Comparison of ENCODE assay signal across 28 mouse cellular contexts in the genomic region with DNA sequence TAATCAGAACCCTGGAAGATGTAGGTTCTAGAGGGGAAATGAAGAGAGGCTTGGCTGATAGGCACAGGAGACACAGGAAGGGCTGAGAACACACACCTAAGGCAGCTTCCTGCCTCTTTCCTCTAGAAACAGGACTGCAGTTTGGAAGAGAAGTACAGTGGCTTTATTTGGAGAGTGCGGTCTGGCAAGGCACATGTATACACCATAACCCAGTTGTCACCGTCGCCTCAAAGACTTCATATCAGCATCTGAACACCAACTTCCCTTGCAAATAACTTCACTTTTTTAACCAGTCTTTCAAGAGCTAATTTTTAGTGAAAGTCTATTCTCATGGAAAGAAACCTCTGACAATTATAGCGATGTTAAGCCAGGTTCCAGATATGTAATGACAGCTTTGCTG.
DNase-seq lines count a peak whose midpoint lies in the region; ATAC-seq and TF ChIP-seq lines count a peak whose summit lies in the region.
"Had no signal": no experiment of that assay in that cellular context is flagged by ENCODE, and none has a peak within 500 bp of the region (broad histone marks: within the 10 kb centered on the region; RNA-seq: fewer than 3 reads in every experiment).

No protein-coding gene starts in this region.

- no peak overlapping the region for H3K4me3 ChIP-seq in forebrain, embryonic 10.5 days
- H3K4me3 ChIP-seq in forebrain, embryonic 14.5 days (ENCODE audit: low read depth, low read length): no peak overlapping the region
- H3K4me3 ChIP-seq in lung, embryonic 14.5 days (ENCODE audit: low read depth, low read length): no peak overlapping the region
- no peak overlapping the region for H3K4me3 ChIP-seq in lung, adult 2 months (replicated peaks; ENCODE audit: extremely low read depth, low read depth, low read length)
- no peak overlapping the region for H3K4me3 ChIP-seq in MEL (ENCODE audit: control insufficient read depth in 1 of 2, insufficient read depth in 1 of 2, low read depth in 2 of 2, low read length in 2 of 2)
- H3K4me3 ChIP-seq: embryonic facial prominence, embryonic 13.5 days; embryonic facial prominence, embryonic 15.5 days; forebrain, embryonic 12.5 days; forebrain, embryonic 15.5 days had no signal

- no peak for ATAC-seq in forebrain, embryonic 14.5 days
- ATAC-seq in lung, embryonic 14.5 days (ENCODE audit: insufficient read depth): no peak
- peak; percentile 50 for ATAC-seq in common myeloid progenitor, adult 5-6 weeks (replicated peaks; ENCODE audit: low read depth, poor library complexity, severe bottlenecking)
- no peak for ATAC-seq in erythroblast, adult 5-6 weeks (replicated peaks; ENCODE audit: low FRiP score, poor library complexity, severe bottlenecking)
- ATAC-seq: activated CD4-positive, CD25-positive, alpha-beta regulatory T cell, adult 4 months; CD4-positive, CD25-positive, alpha-beta regulatory T cell, adult 4 months; forebrain, embryonic 15.5 days; forebrain, postnatal 0 days; Patski had no signal

- peak; percentile 11 to 43; a peak in 2 of 4 replicates for TF ChIP-seq EP300 in MEL (IDR thresholded peaks at IDR 0.05; ENCODE audit: low read depth in 1 of 2, low read length in 2 of 2)

- no peaks in the 10 kb centered on the region for H3K36me3 ChIP-seq in forebrain, embryonic 10.5 days (replicated peaks)
- no peaks in the 10 kb centered on the region for H3K36me3 ChIP-seq in forebrain, embryonic 14.5 days (ENCODE audit: control insufficient read depth, insufficient read depth, low read length)
- no peaks in the 10 kb centered on the region for H3K36me3 ChIP-seq in lung, embryonic 14.5 days (ENCODE audit: insufficient read depth)
- peaks cover 0 to 17% of the 10 kb centered on the region in 2 experiments; a peak in 2 of 4 replicates for H3K36me3 ChIP-seq in MEL (ENCODE audit: control insufficient read depth in 1 of 2, insufficient read depth in 2 of 2, low read length in 2 of 2)
- H3K36me3 ChIP-seq: embryonic facial prominence, embryonic 13.5 days; embryonic facial prominence, embryonic 15.5 days; forebrain, embryonic 12.5 days; forebrain, embryonic 15.5 days had no signal

- peaks cover 75% of the 10 kb centered on the region for H3K4me1 ChIP-seq in forebrain, embryonic 10.5 days
- H3K4me1 ChIP-seq in forebrain, embryonic 14.5 days (ENCODE audit: control insufficient read depth, insufficient read depth, low read length): peaks cover 43% of the 10 kb centered on the region
- H3K4me1 ChIP-seq in lung, embryonic 14.5 days (ENCODE audit: insufficient read depth): no peaks in the 10 kb centered on the region; the same call in 1 of the 2 replicates
- peaks cover 11% of the 10 kb centered on the region for H3K4me1 ChIP-seq in lung, adult 2 months (ENCODE audit: control insufficient read depth, insufficient read depth, low read length)
- H3K4me1 ChIP-seq in MEL (ENCODE audit: control insufficient read depth in 1 of 2, insufficient read depth in 2 of 2, low read length in 2 of 2): peaks cover 10 to 22% of the 10 kb centered on the region in 2 experiments

- no peak for TF ChIP-seq POLR2A in lung, adult 2 months (IDR thresholded peaks at IDR 0.05; ENCODE audit: borderline replicate concordance, extremely low read depth, low read depth, low read length)
- no peak for TF ChIP-seq POLR2A in MEL (IDR thresholded peaks at IDR 0.05; ENCODE audit: control insufficient read depth in 1 of 2, insufficient read depth in 1 of 2, low read depth in 1 of 2, low read length in 2 of 2, poor library complexity in 1 of 2)

- no peaks in the 10 kb centered on the region for H3K9me3 ChIP-seq in forebrain, embryonic 10.5 days
- H3K9me3 ChIP-seq in forebrain, embryonic 14.5 days (replicated peaks; ENCODE audit: control insufficient read depth, low read length): no peaks in the 10 kb centered on the region
- H3K9me3 ChIP-seq in lung, embryonic 14.5 days (ENCODE audit: low read depth, low read length): no peaks in the 10 kb centered on the region
- H3K9me3 ChIP-seq in MEL (replicated peaks; ENCODE audit: insufficient read depth, low read length): no peaks in the 10 kb centered on the region
- H3K9me3 ChIP-seq: embryonic facial prominence, embryonic 13.5 days; embryonic facial prominence, embryonic 15.5 days; forebrain, embryonic 12.5 days; forebrain, embryonic 15.5 days; G1E had no signal

- H3K27me3 ChIP-seq in forebrain, embryonic 10.5 days (ENCODE audit: poor library complexity, severe bottlenecking): no peaks in the 10 kb centered on the region
- H3K27me3 ChIP-seq in forebrain, embryonic 14.5 days (replicated peaks; ENCODE audit: control insufficient read depth, insufficient read depth, low read length): no peaks in the 10 kb centered on the region
- H3K27me3 ChIP-seq in lung, embryonic 14.5 days (ENCODE audit: insufficient read depth, low read length): no peaks in the 10 kb centered on the region
- H3K27me3 ChIP-seq in MEL (ENCODE audit: control insufficient read depth in 1 of 2, insufficient read depth in 2 of 2, low read length in 2 of 2): no peaks in the 10 kb centered on the region
- H3K27me3 ChIP-seq: CH12.LX; embryonic facial prominence, embryonic 13.5 days; embryonic facial prominence, embryonic 15.5 days; forebrain, embryonic 12.5 days; forebrain, embryonic 15.5 days; Patski had no signal

- no peaks in the 10 kb centered on the region for H3K79me2 ChIP-seq in MEL (ENCODE audit: control insufficient read depth, insufficient read depth, low read length, poor library complexity)

- TF ChIP-seq RAD21 in MEL (IDR thresholded peaks at IDR 0.05; ENCODE audit: low read depth, low read length): no peak

- no peak overlapping the region for H3K9ac ChIP-seq in forebrain, embryonic 14.5 days (ENCODE audit: low read length)
- no peak overlapping the region for H3K9ac ChIP-seq in lung, embryonic 14.5 days
- no peak overlapping the region for H3K9ac ChIP-seq in MEL (ENCODE audit: control insufficient read depth, low read depth, low read length, poor library complexity, severe bottlenecking)
- H3K9ac ChIP-seq: embryonic facial prominence, embryonic 13.5 days; embryonic facial prominence, embryonic 15.5 days; forebrain, embryonic 12.5 days; forebrain, embryonic 15.5 days; forebrain, postnatal 0 days had no signal

- 0 out of 2 replicates have a peak overlapping the region, but pooled peaks have one; percentile 32 for H3K27ac ChIP-seq in forebrain, embryonic 10.5 days
- H3K27ac ChIP-seq in forebrain, embryonic 14.5 days (ENCODE audit: low read depth, low read length): no peak overlapping the region
- no peak overlapping the region for H3K27ac ChIP-seq in lung, embryonic 14.5 days (ENCODE audit: low read depth)
- H3K27ac ChIP-seq in MEL (ENCODE audit: control insufficient read depth, low read depth, low read length): peak overlapping the region; percentile 26; the same call in 1 of the 2 replicates
- H3K27ac ChIP-seq: embryonic facial prominence, embryonic 13.5 days; embryonic facial prominence, embryonic 15.5 days; forebrain, embryonic 12.5 days; forebrain, embryonic 15.5 days had no signal

- no peak for TF ChIP-seq CTCF in lung, embryonic 14.5 days (IDR thresholded peaks at IDR 0.05; ENCODE audit: low read depth)
- TF ChIP-seq CTCF in lung, adult 2 months (IDR thresholded peaks at IDR 0.05; ENCODE audit: insufficient read depth, low read length): no peak
- TF ChIP-seq CTCF in MEL (IDR thresholded peaks at IDR 0.05 in 2 of 3, conservative IDR thresholded peaks at IDR 0.05 in 1 of 3; ENCODE audit: control insufficient read depth in 1 of 3, insufficient read depth in 1 of 3, low read depth in 2 of 3, low read length in 3 of 3, poor library complexity in 1 of 3, severe bottlenecking in 1 of 3): no peak

- 95% methylated on average over 4 of the region's 4 CpGs for WGBS in forebrain, embryonic 10.5 days
- 93% methylated on average over 4 of the region's 4 CpGs for WGBS in forebrain, embryonic 14.5 days
- WGBS in lung, embryonic 14.5 days: 65% methylated on average over 4 of the region's 4 CpGs
- WGBS in lung, adult 2 months: 72% methylated on average over 4 of the region's 4 CpGs

- DNase-seq in forebrain, embryonic 10.5 days (ENCODE audit: extremely low spot score, low spot score): no peak
- no peak for DNase-seq in forebrain, embryonic 14.5 days (ENCODE audit: low spot score)
- DNase-seq in lung, embryonic 14.5 days: peak; percentile 15
- no peak for DNase-seq in lung, adult 2 months
- peak; percentile 67 for DNase-seq in MEL (ENCODE audit: low read depth, low spot score)
- no peak for DNase-seq in right cerebral cortex, adult 18-20 months
- DNase-seq: adrenal gland, adult 8-10 months; adrenal gland, postnatal 14 days; adrenal gland, postnatal 36 days; B cell, adult 2 months; cerebellum, adult 11-12 months; cerebellum, adult 2 months; cerebellum, adult 9-10 months; cerebellum, postnatal 10 days; cerebellum, postnatal 25 days; embryo, embryonic 11 days; forebrain, postnatal 0 days had no signal

- no peak overlapping the region for H3K4me2 ChIP-seq in forebrain, embryonic 14.5 days (ENCODE audit: low read length)
- H3K4me2 ChIP-seq in lung, embryonic 14.5 days: no peak overlapping the region
- H3K4me2 ChIP-seq: embryonic facial prominence, embryonic 13.5 days; embryonic facial prominence, embryonic 15.5 days; forebrain, embryonic 12.5 days; forebrain, embryonic 15.5 days had no signal

TF ChIP-seq in MEL, 35 proteins besides CTCF, POLR2A, EP300 and RAD21:
- TF ChIP-seq MYC (IDR thresholded peaks at IDR 0.05; ENCODE audit: low read depth, low read length): 0 out of 2 replicates have a peak, but pooled peaks have one; percentile 37
- TF ChIP-seq ELF1 (IDR thresholded peaks at IDR 0.05; ENCODE audit: low read depth, low read length): no peak
- 0 out of 2 replicates have a peak, but pooled peaks have one; percentile 13 for TF ChIP-seq GATA1 (IDR thresholded peaks at IDR 0.05; ENCODE audit: low read depth, low read length)
- no peak for TF ChIP-seq POLR2AphosphoS5 (IDR thresholded peaks at IDR 0.05; ENCODE audit: borderline replicate concordance, low read depth, low read length)
- 0 out of 2 replicates have a peak, but pooled peaks have one; percentile 17 for TF ChIP-seq ETS1 (IDR thresholded peaks at IDR 0.05; ENCODE audit: low read depth, low read length)
- TF ChIP-seq GABPA (IDR thresholded peaks at IDR 0.05; ENCODE audit: low read depth, low read length): no peak
- no peak; the same call in 1 of the 2 replicates for TF ChIP-seq MXI1 (IDR thresholded peaks at IDR 0.05; ENCODE audit: low read depth, low read length)
- TF ChIP-seq ZNF384 (IDR thresholded peaks at IDR 0.05; ENCODE audit: low read depth, low read length): no peak
- 0 out of 2 replicates have a peak, but pooled peaks have one; percentile 25 for TF ChIP-seq MAX (IDR thresholded peaks at IDR 0.05; ENCODE audit: low read length)

Comparison
In these comparisons a context has a peak if more than half of its experiments do, and no peak if none do; other contexts are left out.
1. DNase-seq: peak in lung, embryonic 14.5 days (single experiment) and MEL (single experiment); none in forebrain, embryonic 10.5 days (single experiment), forebrain, embryonic 14.5 days (single experiment), lung, adult 2 months (single experiment) and right cerebral cortex, adult 18-20 months (single experiment).
2. H3K27ac ChIP-seq: peak in forebrain, embryonic 10.5 days (single experiment) and MEL (single experiment); none in forebrain, embryonic 14.5 days (single experiment) and lung, embryonic 14.5 days (single experiment).